In genomic region chr2:157422062-157422655, GRCm38 (mm10) we compare ENCODE assay signal across 10 mouse cellular contexts. TPM values are rescaled to one million over a fixed set of nuclear protein-coding genes. Genes with fewer than 3 reads are reported as not detected.
DNase-seq lines count a peak whose midpoint lies in the region; ATAC-seq and TF ChIP-seq lines count a peak whose summit lies in the region.
"Had no signal": no experiment of that assay in that cellular context is flagged by ENCODE, and none has a peak within 500 bp of the region (broad histone marks: within the 10 kb centered on the region; RNA-seq: fewer than 3 reads in every experiment).

No protein-coding gene starts in this region.

- no peak for TF ChIP-seq POLR2A in heart, adult 2 months (IDR thresholded peaks at IDR 0.05; ENCODE audit: insufficient read depth, low read depth, low read length)

- no peaks in the 10 kb centered on the region for H3K36me3 ChIP-seq in heart, adult 2 months (ENCODE audit: control insufficient read depth, insufficient read depth, low read length)
- no peaks in the 10 kb centered on the region for H3K36me3 ChIP-seq in liver, embryonic 11.5 days (ENCODE audit: control insufficient read depth, insufficient read depth, low read length)
- H3K36me3 ChIP-seq in liver, embryonic 12.5 days = no peaks in the 10 kb centered on the region
- 0 out of 2 replicates have a peak, but pooled peaks cover under 1% of the 10 kb centered on the region for H3K36me3 ChIP-seq in intestine, embryonic 14.5 days (ENCODE audit: control insufficient read depth, insufficient read depth, low read length)
- H3K36me3 ChIP-seq in midbrain, postnatal 0 days (ENCODE audit: insufficient read depth, low read length) = no peaks in the 10 kb centered on the region

- H3K9me3 ChIP-seq in liver, embryonic 11.5 days (ENCODE audit: control insufficient read depth, low read length) = no peaks in the 10 kb centered on the region
- H3K9me3 ChIP-seq in liver, embryonic 12.5 days (replicated peaks) = no peaks in the 10 kb centered on the region
- no peaks in the 10 kb centered on the region for H3K9me3 ChIP-seq in intestine, embryonic 14.5 days (ENCODE audit: control insufficient read depth, low read length)
- no peaks in the 10 kb centered on the region for H3K9me3 ChIP-seq in midbrain, postnatal 0 days (ENCODE audit: low read length)

- 74% methylated on average over 11 of the region's 11 CpGs for WGBS in heart, adult 2 months
- WGBS in liver, embryonic 11.5 days = 64% methylated on average over 11 of the region's 11 CpGs
- 60% methylated on average over 11 of the region's 11 CpGs for WGBS in liver, embryonic 12.5 days (ENCODE audit: insufficient replicate concordance)
- WGBS in intestine, embryonic 14.5 days = 56% methylated on average over 11 of the region's 11 CpGs
- WGBS in midbrain, postnatal 0 days = 72% methylated on average over 11 of the region's 11 CpGs

- TF ChIP-seq CTCF in heart, adult 2 months (IDR thresholded peaks at IDR 0.05) = no peak
- no peak for TF ChIP-seq CTCF in midbrain, postnatal 0 days (IDR thresholded peaks at IDR 0.05)

- no peak for ATAC-seq in liver, embryonic 11.5 days (replicated peaks; ENCODE audit: low FRiP score)
- no peak for ATAC-seq in liver, embryonic 12.5 days
- ATAC-seq in intestine, embryonic 14.5 days (replicated peaks; ENCODE audit: low FRiP score, low TSS enrichment, low read depth) = no peak
- no peak for ATAC-seq in midbrain, postnatal 0 days (ENCODE audit: low FRiP score)

- no peak for TF ChIP-seq EP300 in heart, adult 2 months (IDR thresholded peaks at IDR 0.05; ENCODE audit: insufficient read depth, low read depth, low read length)

- H3K27me3 ChIP-seq in heart, adult 2 months (ENCODE audit: control insufficient read depth, insufficient read depth, low read length) = no peaks in the 10 kb centered on the region
- peaks cover 18% of the 10 kb centered on the region for H3K27me3 ChIP-seq in liver, embryonic 11.5 days (replicated peaks; ENCODE audit: control insufficient read depth, insufficient read depth, low read length)
- H3K27me3 ChIP-seq in liver, embryonic 12.5 days (replicated peaks) = peaks cover 67% of the 10 kb centered on the region
- H3K27me3 ChIP-seq in intestine, embryonic 14.5 days (replicated peaks; ENCODE audit: control insufficient read depth, insufficient read depth, low read length) = no peaks in the 10 kb centered on the region
- H3K27me3 ChIP-seq in midbrain, postnatal 0 days (ENCODE audit: insufficient read depth, low read length) = no peaks in the 10 kb centered on the region

- peak overlapping the region; percentile 43; the same call in 1 of the 2 replicates for H3K27ac ChIP-seq in heart, adult 2 months
- H3K27ac ChIP-seq in liver, embryonic 11.5 days (ENCODE audit: low read depth, low read length) = peak overlapping the region; percentile 77; the same call in 1 of the 2 replicates
- no peak overlapping the region; the same call in 1 of the 2 replicates for H3K27ac ChIP-seq in liver, embryonic 12.5 days
- H3K27ac ChIP-seq in intestine, embryonic 14.5 days (ENCODE audit: low read depth) = peak overlapping the region; percentile 93
- peak overlapping the region; percentile 47; the same call in 1 of the 2 replicates for H3K27ac ChIP-seq in midbrain, postnatal 0 days (ENCODE audit: low read depth, low read length)

- H3K9ac ChIP-seq in heart, adult 2 months (ENCODE audit: low read depth, low read length) = no peak overlapping the region
- no peak overlapping the region for H3K9ac ChIP-seq in liver, embryonic 11.5 days (ENCODE audit: low read depth, low read length)
- H3K9ac ChIP-seq in liver, embryonic 12.5 days = no peak overlapping the region
- 0 out of 2 replicates have a peak overlapping the region, but pooled peaks have one; percentile 16 for H3K9ac ChIP-seq in intestine, embryonic 14.5 days (ENCODE audit: low read length)
- no peak overlapping the region for H3K9ac ChIP-seq in midbrain, postnatal 0 days (replicated peaks; ENCODE audit: low read length, poor library complexity, severe bottlenecking)

- no peaks in the 10 kb centered on the region for H3K79me2 ChIP-seq in heart, adult 2 months (replicated peaks; ENCODE audit: control insufficient read depth, insufficient read depth, low read length)

- H3K4me2 ChIP-seq in liver, embryonic 11.5 days = no peak overlapping the region
- H3K4me2 ChIP-seq in liver, embryonic 12.5 days = no peak overlapping the region
- H3K4me2 ChIP-seq in intestine, embryonic 14.5 days (ENCODE audit: low read length) = no peak overlapping the region
- no peak overlapping the region for H3K4me2 ChIP-seq in midbrain, postnatal 0 days (ENCODE audit: low read depth, low read length, poor library complexity, severe bottlenecking)

- intact Hi-C loops in heart, adult 2 months (cut with DNase I) = no loop called here

- peaks cover 2% of the 10 kb centered on the region; the same call in 1 of the 2 replicates for H3K4me1 ChIP-seq in heart, adult 2 months (ENCODE audit: control insufficient read depth, insufficient read depth, low read length)
- H3K4me1 ChIP-seq in liver, embryonic 11.5 days (replicated peaks; ENCODE audit: control insufficient read depth, insufficient read depth, low read length) = peaks cover 20% of the 10 kb centered on the region
- peaks cover 31% of the 10 kb centered on the region for H3K4me1 ChIP-seq in liver, embryonic 12.5 days
- H3K4me1 ChIP-seq in intestine, embryonic 14.5 days (replicated peaks; ENCODE audit: control insufficient read depth, insufficient read depth, low read length) = peaks cover 52% of the 10 kb centered on the region
- H3K4me1 ChIP-seq in midbrain, postnatal 0 days (ENCODE audit: insufficient read depth, low read length) = peaks cover 30% of the 10 kb centered on the region

- no peak overlapping the region for H3K4me3 ChIP-seq in heart, adult 2 months
- no peak overlapping the region for H3K4me3 ChIP-seq in liver, embryonic 11.5 days (ENCODE audit: low read depth, low read length)
- no peak overlapping the region for H3K4me3 ChIP-seq in liver, embryonic 12.5 days
- H3K4me3 ChIP-seq in intestine, embryonic 14.5 days (ENCODE audit: low read depth, low read length) = no peak overlapping the region
- no peak overlapping the region for H3K4me3 ChIP-seq in midbrain, postnatal 0 days (ENCODE audit: low read depth, low read length)

- DNase-seq in heart, adult 2 months = no peak
- no peak for DNase-seq in heart, adult 9 months (ENCODE audit: low spot score in 2 of 2)
- DNase-seq in liver, embryonic 11.5 days (ENCODE audit: low spot score) = no peak
- DNase-seq in intestine, embryonic 14.5 days (ENCODE audit: low spot score) = no peak
- DNase-seq in midbrain, postnatal 0 days (ENCODE audit: low spot score) = no peak
- DNase-seq in cerebellum, postnatal 25 days = no peak
- no peak for DNase-seq in layer of hippocampus, postnatal 25 days (ENCODE audit: extremely low spot score in 1 of 2, low spot score in 1 of 2)
- DNase-seq: B cell, adult 2 months; cerebellum, adult 18-20 months had no signal

RNA-seq across cellular contexts. Expression of gene Src, which starts 3.9 kb away (rescaled TPM):
- total RNA-seq in heart, adult 2 months (2021) = 1 to 10 TPM; 4.0 to 4.1 TPM
- 5.4 and 5.8 TPM in 2 replicates for polyA plus RNA-seq in heart, adult 2 months (2012; rRNA removed)
- polyA plus RNA-seq in liver, embryonic 11.5 days (2014; fragmentation: Nextera tagmentation; extraction: Ambion mirVana) = 4.4 and 4.8 TPM in 2 replicates
- 4.5 TPM in 2 replicates for polyA plus RNA-seq in liver, embryonic 12.5 days (2016; fragmentation: Nextera tagmentation; extraction: Ambion mirVana)
- 15.4 and 17.5 TPM in 2 replicates for polyA plus RNA-seq in intestine, embryonic 14.5 days (2014; fragmentation: Nextera tagmentation; extraction: Ambion mirVana)
- total RNA-seq in midbrain, postnatal 0 days (2014; rRNA removed) = 129 and 137 TPM in 2 replicates
- polyA plus RNA-seq in midbrain, postnatal 0 days (2015; fragmentation: Nextera tagmentation; extraction: Ambion mirVana) = 26.1 and 26.6 TPM in 2 replicates
- 100 to 1,000 TPM; 144 to 147 TPM for total RNA-seq in layer of hippocampus, postnatal 25 days (2021)

RNA-seq across cellular contexts. Expression of gene Manbal, which starts 54.8 kb away (rescaled TPM):
- total RNA-seq in heart, adult 2 months (2021) = 10 to 100 TPM; 14.5 to 20.1 TPM
- polyA plus RNA-seq in heart, adult 2 months (2012; rRNA removed) = 42.6 and 44.2 TPM in 2 replicates
- polyA plus RNA-seq in liver, embryonic 11.5 days (2014; fragmentation: Nextera tagmentation; extraction: Ambion mirVana) = 21.2 and 23.0 TPM in 2 replicates
- 26.6 and 28.0 TPM in 2 replicates for polyA plus RNA-seq in liver, embryonic 12.5 days (2016; fragmentation: Nextera tagmentation; extraction: Ambion mirVana)
- 43.3 and 48.9 TPM in 2 replicates for polyA plus RNA-seq in intestine, embryonic 14.5 days (2014; fragmentation: Nextera tagmentation; extraction: Ambion mirVana)
- 70.8 and 70.9 TPM in 2 replicates for total RNA-seq in midbrain, postnatal 0 days (2014; rRNA removed)
- 129 and 132 TPM in 2 replicates for polyA plus RNA-seq in midbrain, postnatal 0 days (2015; fragmentation: Nextera tagmentation; extraction: Ambion mirVana)
- total RNA-seq in layer of hippocampus, postnatal 25 days (2021) = 10 to 100 TPM; 61.3 to 66.5 TPM
